ENCODE assay signal across 21 mouse cellular contexts in genomic region chr7:143020040-143020439, GRCm38 (mm10). TPM values are rescaled to one million over a fixed set of nuclear protein-coding genes. Genes with fewer than 3 reads are reported as not detected.
A peak's percentile ranks its signal among the peaks of the same experiment; 100 is the strongest.
DNase-seq lines count a peak whose midpoint lies in the region; ATAC-seq and TF ChIP-seq lines count a peak whose summit lies in the region.
"Had no signal": no experiment of that assay in that cellular context is flagged by ENCODE, and none has a peak within 500 bp of the region (broad histone marks: within the 10 kb centered on the region; RNA-seq: fewer than 3 reads in every experiment).

No protein-coding gene starts in this region.

- no peaks in the 10 kb centered on the region for H3K9me3 ChIP-seq in embryonic facial prominence, embryonic 12.5 days
- H3K9me3 ChIP-seq in embryonic facial prominence, embryonic 10.5 days = no peaks in the 10 kb centered on the region
- H3K9me3 ChIP-seq in liver, embryonic 11.5 days (ENCODE audit: control insufficient read depth, low read length) = no peaks in the 10 kb centered on the region
- H3K9me3 ChIP-seq in CH12.LX (replicated peaks; ENCODE audit: low read length) = peaks cover 11% of the 10 kb centered on the region
- H3K9me3 ChIP-seq in limb, embryonic 15.5 days = no peaks in the 10 kb centered on the region
- H3K9me3 ChIP-seq: forebrain, embryonic 12.5 days; heart, embryonic 12.5 days; hindbrain, embryonic 12.5 days had no signal

- peak; percentile 31; the same call in 1 of the 2 replicates for ATAC-seq in embryonic facial prominence, embryonic 12.5 days (ENCODE audit: insufficient number of reproducible peaks, insufficient read depth, low FRiP score, low TSS enrichment)
- peak; percentile 2; the same call in 1 of the 2 replicates for ATAC-seq in liver, embryonic 11.5 days (replicated peaks; ENCODE audit: low FRiP score)
- ATAC-seq in limb, embryonic 15.5 days (ENCODE audit: insufficient number of reproducible peaks, low FRiP score, low TSS enrichment, low read depth) = peak; percentile 27; the same call in 1 of the 2 replicates
- ATAC-seq: CD4-positive, CD25-positive, alpha-beta regulatory T cell, adult 4 months; forebrain, embryonic 16.5 days; hindbrain, embryonic 16.5 days; Patski had no signal

- H3K79me2 ChIP-seq in CH12.LX (replicated peaks; ENCODE audit: control insufficient read depth, extremely low read depth, insufficient read depth, poor library complexity, severe bottlenecking) = no peaks in the 10 kb centered on the region

- no peaks in the 10 kb centered on the region for H3K27me3 ChIP-seq in embryonic facial prominence, embryonic 12.5 days
- no peaks in the 10 kb centered on the region for H3K27me3 ChIP-seq in embryonic facial prominence, embryonic 10.5 days (replicated peaks; ENCODE audit: low read depth, poor library complexity, severe bottlenecking)
- H3K27me3 ChIP-seq in liver, embryonic 11.5 days (replicated peaks; ENCODE audit: control insufficient read depth, insufficient read depth, low read length) = no peaks in the 10 kb centered on the region
- H3K27me3 ChIP-seq in CH12.LX (replicated peaks) = no peaks in the 10 kb centered on the region
- no peaks in the 10 kb centered on the region for H3K27me3 ChIP-seq in limb, embryonic 15.5 days
- H3K27me3 ChIP-seq: forebrain, embryonic 12.5 days; heart, embryonic 12.5 days; hindbrain, embryonic 12.5 days; Patski had no signal

- no peak for DNase-seq in embryonic facial prominence, embryonic 10.5 days (ENCODE audit: low spot score)
- no peak for DNase-seq in liver, embryonic 11.5 days (ENCODE audit: low spot score)
- no peak for DNase-seq in liver
- no peak for DNase-seq in CH12.LX (ENCODE audit: extremely low read depth)
- DNase-seq in right cerebral cortex, postnatal 36 days (ENCODE audit: low spot score in 2 of 2) = no peak
- DNase-seq: adrenal gland, postnatal 14 days; B cell, adult 2 months; cerebellum, adult 18-20 months; cerebellum, adult 9-11 months; gastrocnemius, postnatal 25 days had no signal

- H3K9ac ChIP-seq in embryonic facial prominence, embryonic 12.5 days = no peak overlapping the region
- no peak overlapping the region for H3K9ac ChIP-seq in liver, embryonic 11.5 days (ENCODE audit: low read depth, low read length)
- no peak overlapping the region for H3K9ac ChIP-seq in CH12.LX (ENCODE audit: insufficient read depth, low read depth)
- H3K9ac ChIP-seq in limb, embryonic 15.5 days = no peak overlapping the region
- H3K9ac ChIP-seq: forebrain, embryonic 12.5 days; heart, embryonic 12.5 days; hindbrain, embryonic 12.5 days had no signal

- H3K4me2 ChIP-seq in embryonic facial prominence, embryonic 12.5 days (replicated peaks) = no peak overlapping the region
- no peak overlapping the region for H3K4me2 ChIP-seq in liver, embryonic 11.5 days
- H3K4me2 ChIP-seq in CH12.LX (ENCODE audit: insufficient read depth, low read depth, poor library complexity, severe bottlenecking) = no peak overlapping the region
- H3K4me2 ChIP-seq in limb, embryonic 15.5 days = no peak overlapping the region
- H3K4me2 ChIP-seq: forebrain, embryonic 12.5 days; heart, embryonic 12.5 days; hindbrain, embryonic 12.5 days had no signal

- no peaks in the 10 kb centered on the region for H3K36me3 ChIP-seq in embryonic facial prominence, embryonic 12.5 days
- H3K36me3 ChIP-seq in embryonic facial prominence, embryonic 10.5 days (replicated peaks) = peaks cover under 1% of the 10 kb centered on the region; the same call in 1 of the 2 replicates
- no peaks in the 10 kb centered on the region for H3K36me3 ChIP-seq in liver, embryonic 11.5 days (ENCODE audit: control insufficient read depth, insufficient read depth, low read length)
- H3K36me3 ChIP-seq in CH12.LX (replicated peaks in 1 of 2; ENCODE audit: control insufficient read depth in 1 of 2, insufficient read depth in 1 of 2, low read length in 1 of 2) = peaks cover 3 to 38% of the 10 kb centered on the region in 2 experiments
- H3K36me3 ChIP-seq in limb, embryonic 15.5 days = peaks cover under 1% of the 10 kb centered on the region; the same call in 1 of the 2 replicates
- H3K36me3 ChIP-seq: hindbrain, embryonic 12.5 days had no signal

- no peak overlapping the region for H3K4me3 ChIP-seq in embryonic facial prominence, embryonic 12.5 days
- no peak overlapping the region for H3K4me3 ChIP-seq in embryonic facial prominence, embryonic 10.5 days
- no peak overlapping the region for H3K4me3 ChIP-seq in liver, embryonic 11.5 days (ENCODE audit: low read depth, low read length)
- peak overlapping the region in 1 of 3 experiments; percentile 54 for H3K4me3 ChIP-seq in CH12.LX (replicated peaks in 1 of 3; ENCODE audit: low read depth in 2 of 3, low read length in 2 of 3, poor library complexity in 1 of 3)
- no peak overlapping the region for H3K4me3 ChIP-seq in limb, embryonic 15.5 days
- H3K4me3 ChIP-seq: forebrain, embryonic 12.5 days; heart, embryonic 12.5 days; hindbrain, embryonic 12.5 days had no signal

- no peak for TF ChIP-seq RAD21 in CH12.LX (IDR thresholded peaks at IDR 0.05; ENCODE audit: low read depth, low read length)

- no peak; a peak in 1 of 4 replicates for TF ChIP-seq CTCF in CH12.LX (conservative IDR thresholded peaks at IDR 0.05 in 1 of 2, IDR thresholded peaks at IDR 0.05 in 1 of 2; ENCODE audit: low read depth in 2 of 2, low read length in 2 of 2)

- H3K4me1 ChIP-seq in embryonic facial prominence, embryonic 12.5 days = peaks cover 16% of the 10 kb centered on the region
- H3K4me1 ChIP-seq in embryonic facial prominence, embryonic 10.5 days = peaks cover 17% of the 10 kb centered on the region
- peaks cover 14% of the 10 kb centered on the region; the same call in 1 of the 2 replicates for H3K4me1 ChIP-seq in liver, embryonic 11.5 days (replicated peaks; ENCODE audit: control insufficient read depth, insufficient read depth, low read length)
- peaks cover 39 to 87% of the 10 kb centered on the region in 2 experiments for H3K4me1 ChIP-seq in CH12.LX (ENCODE audit: control insufficient read depth in 1 of 2, insufficient read depth in 2 of 2)
- H3K4me1 ChIP-seq in limb, embryonic 15.5 days = peaks cover 26% of the 10 kb centered on the region

- no peak overlapping the region for H3K27ac ChIP-seq in embryonic facial prominence, embryonic 12.5 days
- H3K27ac ChIP-seq in embryonic facial prominence, embryonic 10.5 days (replicated peaks) = no peak overlapping the region
- H3K27ac ChIP-seq in liver, embryonic 11.5 days (ENCODE audit: low read depth, low read length) = no peak overlapping the region
- H3K27ac ChIP-seq in CH12.LX (ENCODE audit: insufficient read depth, low read depth) = peak overlapping the region; percentile 92
- H3K27ac ChIP-seq in limb, embryonic 15.5 days = no peak overlapping the region
- H3K27ac ChIP-seq: forebrain, embryonic 12.5 days; hindbrain, embryonic 12.5 days had no signal

- no peak for TF ChIP-seq EP300 in CH12.LX (IDR thresholded peaks at IDR 0.05; ENCODE audit: low read length)

- dilution Hi-C loops in CH12.LX (cut with MboI; ENCODE audit: extremely low pct_ligation_motif_present, extremely low pct_unique_long_range_greater_than_20kb, low sequenced_read_pairs) = no loop called here

- TF ChIP-seq POLR2A in CH12.LX (IDR thresholded peaks at IDR 0.05; ENCODE audit: low read depth, low read length) = no peak

- in situ Hi-C loops in CH12.LX (cut with MboI; ENCODE audit: low pct_ligation_motif_present, low pct_unique_long_range_greater_than_20kb, low sequenced_read_pairs) = loop anchor here (25.0 kb wide), 1 partner anchor 558 kb away; the partner anchor contains the start of gene Lsp1

TF ChIP-seq in CH12.LX, 34 proteins besides CTCF, POLR2A, EP300 and RAD21 (continues in another document):
- TF ChIP-seq BHLHE40 (IDR thresholded peaks at IDR 0.05; ENCODE audit: low read depth, low read length) = no peak
- 0 out of 2 replicates have a peak, but pooled peaks have one; percentile 2 for TF ChIP-seq MAX (IDR thresholded peaks at IDR 0.05; ENCODE audit: low read length)

RNA-seq across cellular contexts. Expression of gene Tspan32, which starts 15.2 kb away (rescaled TPM):
- polyA plus RNA-seq in embryonic facial prominence, embryonic 12.5 days (2016; fragmentation: Nextera tagmentation; extraction: Ambion mirVana) = 1.9 and 3.3 TPM in 2 replicates
- 4.4 and 4.6 TPM in 2 replicates for polyA plus RNA-seq in embryonic facial prominence, embryonic 10.5 days (2016; fragmentation: Nextera tagmentation; extraction: Ambion mirVana)
- polyA plus RNA-seq in liver, embryonic 11.5 days (2014; fragmentation: Nextera tagmentation; extraction: Ambion mirVana) = 115 and 118 TPM in 2 replicates
- total RNA-seq in CH12.LX (2012; rRNA removed) = 27.2 and 28.2 TPM in 2 replicates
- total RNA-seq in CH12.LX (2014; rRNA removed) = 34.5 and 40.5 TPM in 2 replicates
- 28.6 and 29.9 TPM in 2 replicates for polyA plus RNA-seq in CH12.LX (2012; ENCODE audit: insufficient read length, low read depth)
- 7.2 and 8.3 TPM in 2 replicates for polyA plus RNA-seq in limb, embryonic 15.5 days (2015; fragmentation: Nextera tagmentation; extraction: Ambion mirVana)

RNA-seq across cellular contexts. Expression of gene Cd81, which starts 32.5 kb away (rescaled TPM):
- 318 and 332 TPM in 2 replicates for polyA plus RNA-seq in embryonic facial prominence, embryonic 12.5 days (2016; fragmentation: Nextera tagmentation; extraction: Ambion mirVana)
- 251 and 255 TPM in 2 replicates for polyA plus RNA-seq in embryonic facial prominence, embryonic 10.5 days (2016; fragmentation: Nextera tagmentation; extraction: Ambion mirVana)
- 273 and 276 TPM in 2 replicates for polyA plus RNA-seq in liver, embryonic 11.5 days (2014; fragmentation: Nextera tagmentation; extraction: Ambion mirVana)
- total RNA-seq in CH12.LX (2012; rRNA removed) = 275 and 327 TPM in 2 replicates
- total RNA-seq in CH12.LX (2014; rRNA removed) = 334 and 352 TPM in 2 replicates
- polyA plus RNA-seq in CH12.LX (2012; ENCODE audit: insufficient read length, low read depth) = 318 and 325 TPM in 2 replicates
- polyA plus RNA-seq in limb, embryonic 15.5 days (2015; fragmentation: Nextera tagmentation; extraction: Ambion mirVana) = 692 and 762 TPM in 2 replicates

RNA-seq across cellular contexts. Expression of gene Tssc4, which starts 49.0 kb away (rescaled TPM):
- 106 and 107 TPM in 2 replicates for polyA plus RNA-seq in embryonic facial prominence, embryonic 12.5 days (2016; fragmentation: Nextera tagmentation; extraction: Ambion mirVana)
- 130 and 132 TPM in 2 replicates for polyA plus RNA-seq in embryonic facial prominence, embryonic 10.5 days (2016; fragmentation: Nextera tagmentation; extraction: Ambion mirVana)
- 48.9 and 52.2 TPM in 2 replicates for polyA plus RNA-seq in liver, embryonic 11.5 days (2014; fragmentation: Nextera tagmentation; extraction: Ambion mirVana)
- 49.8 and 58.7 TPM in 2 replicates for total RNA-seq in CH12.LX (2012; rRNA removed)
- total RNA-seq in CH12.LX (2014; rRNA removed) = 47.3 and 55.1 TPM in 2 replicates
- polyA plus RNA-seq in CH12.LX (2012; ENCODE audit: insufficient read length, low read depth) = 44.1 and 49.6 TPM in 2 replicates
- 97.1 and 98.8 TPM in 2 replicates for polyA plus RNA-seq in limb, embryonic 15.5 days (2015; fragmentation: Nextera tagmentation; extraction: Ambion mirVana)

RNA-seq across cellular contexts. Expression of gene Ascl2, which starts 51.0 kb away (rescaled TPM):
- 0.29 and 0.51 TPM in 2 replicates for polyA plus RNA-seq in embryonic facial prominence, embryonic 12.5 days (2016; fragmentation: Nextera tagmentation; extraction: Ambion mirVana)
- 0.25 and 0.52 TPM in 2 replicates for polyA plus RNA-seq in embryonic facial prominence, embryonic 10.5 days (2016; fragmentation: Nextera tagmentation; extraction: Ambion mirVana)
- 1.5 and 1.8 TPM in 2 replicates for polyA plus RNA-seq in liver, embryonic 11.5 days (2014; fragmentation: Nextera tagmentation; extraction: Ambion mirVana)
- total RNA-seq in CH12.LX (2012; rRNA removed) = not detected in 2 replicates
- total RNA-seq in CH12.LX (2014; rRNA removed) = not detected in 2 replicates
- polyA plus RNA-seq in CH12.LX (2012; ENCODE audit: insufficient read length, low read depth) = not detected in 2 replicates
- polyA plus RNA-seq in limb, embryonic 15.5 days (2015; fragmentation: Nextera tagmentation; extraction: Ambion mirVana) = 1.8 TPM in 2 replicates
- total RNA-seq: adrenal gland, postnatal 14 days; gastrocnemius, postnatal 25 days; heart, adult 8-10 months; heart, postnatal 4 days had no signal
